Mouse (Mus musculus) left cerebral cortex, postnatal 25 days (tissue): ENCODE data around the gene Gp1bb. TPM values are rescaled to one million over a fixed set of nuclear protein-coding genes. Genes with fewer than 3 reads are reported as not detected.

Source experiments
- DNase-seq, 2 experiments: peaks; one replicate each; pipeline ENCODE4 v3.0.0; 2022; ENCODE audit warnings: low spot score in 2 of 2, mixed read lengths in 1 of 2
- intact Hi-C: fragments of 180-260 bp; cut with DNase I; formaldehyde crosslinking; loops from one replicate; pipeline ENCODE4 v1.15.1; 2025
- total RNA-seq, 2 experiments: library from RNA; stranded (reverse); gene quantifications; 2 replicates each; pipeline ENCODE4 v1.2.3; 2021

The Gp1bb gene
- total RNA-seq, 2 experiments from 2014 or later = 1.4 to 2.6 TPM

GRCm38 (mm10) chr16:18617370-18618065 is 4.7 kb downstream of the Gp1bb start:
- DNase-seq = peak; percentile 86 to 92
- intact Hi-C loops = loop anchor here (1.0 to 10.0 kb wide), 3 partner anchors 174 to 333 kb away; partner anchors contain the start of gene Dgcr8

GRCm38 (mm10) chr16:18613301-18613700 is 8.9 kb downstream of the Gp1bb start:
- no peak for DNase-seq
- intact Hi-C loops = loop anchor here (10.0 kb wide), 1 partner anchor 328 kb away; the partner anchor contains the start of gene Dgcr8

GRCm38 (mm10) chr16:18611752-18612151 is 10.5 kb downstream of the Gp1bb start:
- DNase-seq = no peak
- intact Hi-C loops = loop anchor here (10.0 kb wide), 1 partner anchor 327 kb away; the partner anchor contains the start of gene Dgcr8

- intact Hi-C loops = no loop called here
- DNase-seq = no peak
Measured at GRCm38 (mm10) chr16:18609099-18609498, 13.1 kb downstream of the Gp1bb start.

GRCm38 (mm10) chr16:18608226-18608625 is 14.0 kb downstream of the Gp1bb start:
- intact Hi-C loops = no loop called here
- DNase-seq = no peak

GRCm38 (mm10) chr16:18605705-18606104 is 16.5 kb downstream of the Gp1bb start:
- intact Hi-C loops = no loop called here
- no peak for DNase-seq

- intact Hi-C loops = no loop called here
Measured at GRCm38 (mm10) chr16:18604267-18604701, 17.9 kb downstream of the Gp1bb start.

GRCm38 (mm10) chr16:18601447-18601846 is 20.8 kb downstream of the Gp1bb start:
- intact Hi-C loops = no loop called here

More at GRCm38 (mm10) chr16:18604267-18604701, 17.9 kb downstream of the Gp1bb start:
- no peak for DNase-seq

GRCm38 (mm10) chr16:18598006-18598405 is 24.2 kb downstream of the Gp1bb start:
- intact Hi-C loops = no loop called here

More at GRCm38 (mm10) chr16:18601447-18601846, 20.8 kb downstream of the Gp1bb start:
- DNase-seq = no peak

GRCm38 (mm10) chr16:18596255-18596654 is 25.9 kb downstream of the Gp1bb start:
- intact Hi-C loops = no loop called here
- DNase-seq = no peak

More at GRCm38 (mm10) chr16:18598006-18598405, 24.2 kb downstream of the Gp1bb start:
- no peak for DNase-seq

- intact Hi-C loops = no loop called here
- DNase-seq = no peak
Measured at GRCm38 (mm10) chr16:18593930-18594329, 28.3 kb downstream of the Gp1bb start.

GRCm38 (mm10) chr16:18591047-18592018 is 30.9 kb downstream of the Gp1bb start:
- intact Hi-C loops = no loop called here
- DNase-seq = no peak

GRCm38 (mm10) chr16:18589804-18590790 is 32.1 kb downstream of the Gp1bb start, which contains the start of gene Tbx1:
Gene Tbx1, minus strand, starts transcription at chr16:18590671.
- no peak for DNase-seq
- intact Hi-C loops = no loop called here

GRCm38 (mm10) chr16:18589080-18589621 is 33.1 kb downstream of the Gp1bb start:
- DNase-seq = no peak
- intact Hi-C loops = no loop called here

GRCm38 (mm10) chr16:18588738-18589055 is 33.5 kb downstream of the Gp1bb start:
- intact Hi-C loops = no loop called here
- DNase-seq = no peak

- intact Hi-C loops = no loop called here
- no peak for DNase-seq
Measured at GRCm38 (mm10) chr16:18587847-18588737, 34.1 kb downstream of the Gp1bb start.

GRCm38 (mm10) chr16:18586906-18587546 is 35.2 kb downstream of the Gp1bb start:
- intact Hi-C loops = no loop called here

More at GRCm38 (mm10) chr16:18586906-18587546, 35.2 kb downstream of the Gp1bb start:
- DNase-seq = no peak
